Mouse (Mus musculus): Measurements from ENCODE around the gene Trit1.

The Trit1 gene

DNA sequence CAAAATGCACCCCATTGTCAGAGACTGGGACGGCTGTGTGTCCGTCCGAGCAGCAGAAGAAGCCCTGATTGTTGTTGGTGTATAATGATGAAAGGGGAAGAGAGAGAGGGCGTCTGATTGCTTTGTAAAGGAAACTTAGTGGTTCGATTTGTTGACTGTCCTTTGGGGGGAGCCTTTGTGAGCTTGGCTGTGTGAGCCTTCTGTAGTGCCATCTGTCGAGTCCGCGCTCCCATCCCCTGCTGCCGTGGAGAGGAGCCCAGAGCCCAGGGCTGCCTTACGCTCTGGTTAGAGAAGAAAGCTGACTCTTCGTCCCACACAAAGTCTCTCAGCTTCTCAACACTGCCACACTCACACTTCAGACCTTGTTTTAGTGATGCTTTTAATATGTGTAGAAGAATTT is 36.8 kb downstream of the Trit1 start:
- no peak for DNase-seq

GRCm38 (mm10) chr4:123054172-123054790 is 37.9 kb downstream of the Trit1 start:
- no peak for DNase-seq

GRCm38 (mm10) chr4:123056560-123057109 is 40.2 kb downstream of the Trit1 start:
- no peak for DNase-seq

DNA sequence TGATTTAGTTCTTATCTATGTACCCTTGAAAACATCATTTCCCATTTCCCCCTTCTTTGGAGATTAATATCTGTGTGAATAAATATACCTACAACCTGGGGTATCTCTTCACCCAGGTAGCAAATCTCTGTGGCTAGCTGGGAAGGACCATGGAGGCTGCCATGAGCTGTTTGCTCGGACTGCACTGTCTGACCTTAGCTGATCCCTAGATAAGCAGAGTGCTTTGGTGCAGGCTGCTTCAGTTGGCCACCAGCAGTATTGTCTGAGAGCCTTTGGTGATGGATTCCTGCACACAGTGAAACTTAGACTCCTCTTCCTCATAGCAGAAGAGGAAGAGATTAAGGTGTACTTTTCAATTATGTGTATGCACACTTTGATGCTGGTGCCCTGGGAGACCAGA is 41.6 kb downstream of the Trit1 start:
- no peak for DNase-seq

GRCm38 (mm10) chr4:123061744-123062143 is 45.3 kb downstream of the Trit1 start:
- no peak for DNase-seq

- DNase-seq: no peak
These were observed 52.2 kb downstream of the Trit1 start for GRCm38 (mm10) chr4:123068646-123069045.

- DNase-seq: peak; percentile 63
These were observed 55.0 kb downstream of the Trit1 start for GRCm38 (mm10) chr4:123071266-123071966.

- peak; percentile 29 for DNase-seq
These were observed 60.5 kb downstream of the Trit1 start for GRCm38 (mm10) chr4:123076928-123077327.

- no peak for DNase-seq
These were observed 61.8 kb downstream of the Trit1 start for GRCm38 (mm10) chr4:123078231-123078630.

DNA sequence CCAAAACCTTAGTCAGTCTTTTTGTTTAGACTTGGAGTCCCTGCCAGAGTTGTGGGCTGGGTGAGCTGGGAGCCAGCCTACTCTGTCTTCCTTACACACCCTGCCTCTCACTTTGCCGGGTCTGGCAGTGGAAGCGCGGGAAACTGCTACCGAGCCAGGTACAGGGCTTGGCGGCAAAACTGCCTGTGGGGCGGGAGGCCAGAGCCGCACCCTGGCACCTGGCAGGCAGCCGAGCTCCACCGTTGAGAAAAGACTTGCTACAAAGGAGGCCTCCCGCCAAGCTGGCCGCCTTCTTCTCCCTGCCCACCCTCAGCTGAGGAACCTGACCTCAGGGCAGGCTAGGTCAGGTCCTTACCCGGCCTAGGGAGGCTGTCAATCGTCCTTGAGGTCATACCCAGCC is 64.4 kb downstream of the Trit1 start:
- peak; percentile 52 for DNase-seq

DNA sequence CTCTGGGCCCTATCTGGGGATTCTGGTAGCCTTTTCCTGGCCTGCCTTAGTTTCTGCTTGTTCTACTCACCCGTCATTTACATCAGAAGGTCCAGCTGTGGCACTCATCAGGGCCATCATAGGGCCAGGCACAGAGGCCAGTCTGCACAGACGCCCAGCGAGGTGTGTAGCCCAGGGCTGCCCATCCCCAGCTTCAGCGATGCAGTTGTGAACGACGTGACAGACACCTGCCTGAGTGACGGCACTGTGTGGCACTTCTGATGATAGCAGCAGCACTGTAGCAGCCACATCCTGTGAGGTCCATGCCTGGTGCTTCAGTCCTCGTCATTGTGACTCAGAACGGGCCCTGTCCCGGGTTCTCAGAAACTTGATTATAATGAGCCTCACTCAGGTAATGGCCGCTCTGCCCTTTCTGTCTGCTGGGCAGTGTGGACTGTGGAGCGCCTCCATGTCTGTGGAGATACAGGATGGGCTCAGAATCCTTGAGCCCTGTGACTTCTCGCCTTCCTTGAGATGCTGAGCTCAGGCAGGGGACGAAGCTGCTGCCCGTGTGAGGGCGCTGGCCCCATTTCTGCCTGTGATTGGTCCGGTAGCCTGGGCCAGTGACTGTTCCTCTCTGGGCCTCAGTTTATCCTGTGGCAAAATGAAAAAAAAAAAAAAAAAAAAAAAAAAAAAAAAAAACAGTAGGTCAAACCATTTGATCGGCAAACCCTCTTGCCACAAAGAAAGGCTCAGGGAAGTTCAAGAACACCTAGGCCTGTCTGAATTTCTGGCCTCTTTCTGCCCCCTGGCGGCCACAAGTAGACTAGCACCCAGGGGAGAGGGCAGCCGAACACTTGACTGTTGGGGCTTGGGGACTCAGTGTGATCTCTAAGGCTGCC is 66.1 kb downstream of the Trit1 start:
- peak; percentile 70 for DNase-seq

- DNase-seq: no peak
These were observed 67.0 kb downstream of the Trit1 start for GRCm38 (mm10) chr4:123083323-123083902.

- DNase-seq: no peak
These were observed 68.9 kb downstream of the Trit1 start for GRCm38 (mm10) chr4:123085290-123085689.

DNA sequence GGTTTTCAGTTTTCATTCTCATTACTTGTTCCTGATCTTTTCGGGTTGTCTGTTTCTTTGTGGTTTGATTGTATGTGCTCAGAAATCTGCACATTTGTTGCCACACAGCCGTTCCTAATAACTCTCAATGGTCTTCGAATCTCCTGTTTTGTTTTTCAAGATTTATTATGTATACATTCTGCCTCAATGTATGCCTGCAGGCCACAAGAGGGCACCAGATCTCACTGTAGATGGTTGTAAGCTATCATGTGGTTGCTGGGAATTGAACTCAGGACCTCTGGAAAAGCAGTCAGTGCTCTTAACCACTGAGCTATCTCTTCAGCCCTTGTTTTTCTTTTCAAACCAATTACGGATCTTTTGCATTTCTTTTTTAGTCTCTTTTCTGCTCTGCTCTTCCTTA is 70.0 kb downstream of the Trit1 start:
- DNase-seq: no peak

DNA sequence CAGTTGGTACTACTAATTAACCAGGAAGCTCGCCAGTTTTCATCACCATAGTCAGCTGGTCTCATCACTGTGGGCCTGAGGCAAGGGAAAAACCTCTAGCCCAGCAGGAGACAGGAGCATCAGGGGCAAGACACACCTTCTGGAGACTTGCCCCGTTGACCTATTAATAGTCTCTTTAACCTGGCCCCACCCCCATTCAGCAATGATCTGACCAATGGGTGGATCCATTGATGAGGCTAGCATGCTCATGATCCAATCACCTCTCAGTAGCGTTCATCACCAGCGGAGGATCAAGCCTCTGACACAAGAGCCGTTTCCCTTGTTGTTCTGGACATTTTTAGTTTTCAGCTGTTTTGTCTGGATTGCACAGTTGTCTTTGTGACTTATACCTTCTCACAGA is 76.2 kb downstream of the Trit1 start:
- no peak for DNase-seq

- no peak for DNase-seq
These were observed 76.8 kb downstream of the Trit1 start for GRCm38 (mm10) chr4:123093064-123093776.

GRCm38 (mm10) chr4:123093869-123094268 is 77.5 kb downstream of the Trit1 start:
- no peak for DNase-seq
